Comparison of ENCODE assay signal across 7 mouse cellular contexts in genomic region chr2:24407701-24408485, GRCm38 (mm10). TPM values are rescaled to one million over a fixed set of nuclear protein-coding genes. Genes with fewer than 3 reads are reported as not detected.
DNase-seq lines count a peak whose midpoint lies in the region; ATAC-seq and TF ChIP-seq lines count a peak whose summit lies in the region.

No protein-coding gene starts in this region.

- TF ChIP-seq CTCF in lung, adult 2 months (IDR thresholded peaks at IDR 0.05; ENCODE audit: insufficient read depth, low read length) = no peak

- peak; percentile 40 for DNase-seq in right cerebral cortex, postnatal 4 days
- no peak for DNase-seq in right cerebral cortex, adult 2 months (ENCODE audit: low spot score in 2 of 2)
- peak; percentile 84 to 85 for DNase-seq in cerebellum, postnatal 14 days
- DNase-seq in kidney, adult 9 months = peak; percentile 76
- DNase-seq in lung, adult 2 months = no peak
- no peak for DNase-seq in embryo, embryonic 11 days

- no peak overlapping the region for H3K4me2 ChIP-seq in intestine, embryonic 16.5 days (ENCODE audit: low read depth, low read length)

- WGBS in intestine, embryonic 16.5 days = 55% methylated on average over 4 of the region's 4 CpGs
- 61% methylated on average over 4 of the region's 4 CpGs for WGBS in lung, adult 2 months

- peaks cover 5% of the 10 kb centered on the region; the same call in 1 of the 2 replicates for H3K4me1 ChIP-seq in intestine, embryonic 16.5 days (ENCODE audit: control insufficient read depth, insufficient read depth, low read length)
- H3K4me1 ChIP-seq in lung, adult 2 months (ENCODE audit: control insufficient read depth, insufficient read depth, low read length) = peaks cover 3% of the 10 kb centered on the region; the same call in 1 of the 2 replicates

- no peak for TF ChIP-seq POLR2A in lung, adult 2 months (IDR thresholded peaks at IDR 0.05; ENCODE audit: borderline replicate concordance, extremely low read depth, low read depth, low read length)

- H3K27me3 ChIP-seq in intestine, embryonic 16.5 days (replicated peaks; ENCODE audit: control insufficient read depth, insufficient read depth, low read length) = no peaks in the 10 kb centered on the region

- no peak overlapping the region for H3K4me3 ChIP-seq in intestine, embryonic 16.5 days (ENCODE audit: low read length)
- H3K4me3 ChIP-seq in lung, adult 2 months (replicated peaks; ENCODE audit: extremely low read depth, low read depth, low read length) = no peak overlapping the region

- no peak for ATAC-seq in intestine, embryonic 16.5 days

- no peak overlapping the region for H3K27ac ChIP-seq in intestine, embryonic 16.5 days (ENCODE audit: low read length)

- H3K9me3 ChIP-seq in intestine, embryonic 16.5 days (ENCODE audit: control insufficient read depth, low read length) = no peaks in the 10 kb centered on the region

- no peak overlapping the region for H3K9ac ChIP-seq in intestine, embryonic 16.5 days (ENCODE audit: low read depth, low read length)

- H3K36me3 ChIP-seq in intestine, embryonic 16.5 days (ENCODE audit: control insufficient read depth, insufficient read depth, low read length) = no peaks in the 10 kb centered on the region

RNA-seq across cellular contexts. Expression of gene Psd4, which starts 40.5 kb away (rescaled TPM):
- 6.1 and 7.2 TPM in 2 replicates for polyA plus RNA-seq in intestine, embryonic 16.5 days (2015; fragmentation: Nextera tagmentation; extraction: Ambion mirVana)
- 7.8 and 12.3 TPM in 2 replicates for polyA plus RNA-seq in lung, adult 2 months (2012; rRNA removed)

Comparison
In these comparisons a context has a peak if more than half of its experiments do, and no peak if none do; other contexts are left out.
1. DNase-seq: peak in right cerebral cortex, postnatal 4 days (single experiment), cerebellum, postnatal 14 days (2 of 2) and kidney, adult 9 months (single experiment); none in right cerebral cortex, adult 2 months (0 of 2), lung, adult 2 months (single experiment) and embryo, embryonic 11 days (single experiment).